Mouse (Mus musculus) kidney, embryonic 15.5 days (tissue): ENCODE results near the gene Matn4. TPM values are rescaled to one million over a fixed set of nuclear protein-coding genes. Genes with fewer than 3 reads are reported as not detected.
"Not testable (repeated sequence)": the region's sequence is repeated elsewhere in the genome, so short reads cannot be mapped to it uniquely, and the experiment has no call there.

Experiments
- ATAC-seq: fragments of 200-750 bp; cut with Nextera tagmentation; replicated peaks from 2 replicates; pipeline ENCODE4 v1.8.0; 2017; ENCODE audit warnings: moderate TSS enrichment; ENCODE audit not compliant: low FRiP score
- H3K27ac ChIP-seq: fragments of 300-500 bp; sonication (generic); 2 replicates; pipeline ENCODE4 v1.5.1; 2015; ENCODE audit warnings: mild to moderate bottlenecking, inconsistent platforms
- H3K27me3 ChIP-seq: fragments of 300-500 bp; sonication (generic); 2 replicates; pipeline ENCODE4 v1.6.1; 2015; ENCODE audit warnings: inconsistent platforms
- H3K36me3 ChIP-seq: fragments of 300-500 bp; sonication (generic); 2 replicates; pipeline ENCODE4 v1.6.1; 2015; ENCODE audit warnings: inconsistent platforms
- H3K4me1 ChIP-seq: fragments of 300-500 bp; sonication (generic); 2 replicates; pipeline ENCODE4 v1.6.1; 2015; ENCODE audit warnings: inconsistent platforms
- H3K4me2 ChIP-seq: fragments of 300-500 bp; sonication (generic); 2 replicates; pipeline ENCODE4 v1.6.1; 2015; ENCODE audit warnings: moderate library complexity, mild to moderate bottlenecking, inconsistent platforms
- H3K4me3 ChIP-seq: fragments of 300-500 bp; sonication (generic); replicated peaks from 2 replicates; pipeline ENCODE4 v1.5.1; 2015; ENCODE audit warnings: mild to moderate bottlenecking, inconsistent platforms
- H3K9ac ChIP-seq: fragments of 300-500 bp; sonication (generic); 2 replicates; pipeline ENCODE4 v1.6.1; 2015; ENCODE audit warnings: mild to moderate bottlenecking, inconsistent platforms
- H3K9me3 ChIP-seq: fragments of 300-500 bp; sonication (generic); replicated peaks from 2 replicates; pipeline ENCODE4 v1.6.1; 2016; ENCODE audit warnings: inconsistent platforms
- WGBS: fragments of 180-500 bp; shearing (Covaris S2); methylation state at CpG from one replicate; pipeline ENCODE4 v1.1.7; 2015; ENCODE audit warnings: mixed read lengths; 5-methylcytosine and 5-hydroxymethylcytosine counted together
- microRNA-seq: library from miRNA; unstranded; fragments of <30 nt; microRNA quantifications from one replicate; pipeline ENCODE4, GENCODE M21; 2016
- polyA plus RNA-seq: library from polyadenylated mRNA; unstranded; fragments of >200 nt; fragmentation: Nextera tagmentation; extraction: Ambion mirVana; gene quantifications from 2 replicates; pipeline ENCODE4 v1.2.1, GENCODE M21; 2015

The Matn4 gene
- polyA plus RNA-seq, 1 experiment from 2014 or later, result 1.1 TPM

GRCm38 (mm10) chr2:164356177-164356967, 48.6 kb downstream of the Matn4 start:
- H3K4me3 ChIP-seq, result no peak overlapping the region
- no peaks in the 10 kb centered on the region for H3K4me1 ChIP-seq
- 72% methylated on average over 11 of the region's 11 CpGs for WGBS
- no peak overlapping the region for H3K9ac ChIP-seq
- H3K27me3 ChIP-seq, result peaks cover 9% of the 10 kb centered on the region; the same call in 1 of the 2 replicates
- ATAC-seq, result no peak
- no peak overlapping the region for H3K27ac ChIP-seq
- H3K9me3 ChIP-seq, result no peaks in the 10 kb centered on the region
- no peaks in the 10 kb centered on the region for H3K36me3 ChIP-seq
- no peak overlapping the region for H3K4me2 ChIP-seq

GRCm38 (mm10) chr2:164353356-164353755, 51.6 kb downstream of the Matn4 start:
- Histone ChIP-seq H3K9ac (no peak overlapping the region), H3K4me3 (no peak overlapping the region), H3K9me3 (no peaks in the 10 kb centered on the region), H3K36me3 (no peaks in the 10 kb centered on the region), H3K27me3 (0 out of 2 replicates have a peak, but pooled peaks cover 2% of the 10 kb centered on the region), H3K4me2 (no peak overlapping the region), H3K27ac (no peak overlapping the region), H3K4me1 (no peaks in the 10 kb centered on the region)
- 91% methylated on average over 11 of the region's 11 CpGs for WGBS
- ATAC-seq, result no peak

- ATAC-seq, result no peak
- WGBS, result 84% methylated on average over 3 of the region's 3 CpGs
- Histone ChIP-seq H3K9me3 (no peaks in the 10 kb centered on the region), H3K27me3 (0 out of 2 replicates have a peak, but pooled peaks cover 2% of the 10 kb centered on the region), H3K9ac (no peak overlapping the region), H3K4me2 (no peak overlapping the region), H3K27ac (no peak overlapping the region), H3K4me3 (no peak overlapping the region), H3K4me1 (no peaks in the 10 kb centered on the region), H3K36me3 (no peaks in the 10 kb centered on the region)
These were observed 52.3 kb downstream of the Matn4 start for GRCm38 (mm10) chr2:164352697-164353096.

DNA sequence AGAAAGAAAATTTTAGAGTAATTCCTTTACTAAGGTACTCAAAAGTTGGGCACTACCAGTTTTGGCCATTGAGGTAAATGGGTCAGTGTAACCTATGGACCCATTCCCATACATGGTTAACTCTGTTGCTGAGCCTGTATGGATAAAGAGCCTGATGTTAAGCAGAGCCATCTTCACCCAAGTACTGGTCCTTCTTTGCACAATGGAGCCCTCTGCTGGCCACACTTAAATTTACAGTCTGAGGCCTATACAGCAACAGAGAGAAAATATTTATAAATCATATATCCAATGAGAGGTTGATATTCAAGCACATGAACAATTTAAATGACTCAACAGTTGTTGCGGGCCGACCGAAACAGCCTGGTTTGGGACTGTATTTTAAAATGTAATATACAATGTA, 56.0 kb downstream of the Matn4 start:
- 93% methylated on average over 3 of the region's 3 CpGs for WGBS
- Histone ChIP-seq H3K9me3 (no peaks in the 10 kb centered on the region), H3K27me3 (no peaks in the 10 kb centered on the region), H3K4me1 (no peaks in the 10 kb centered on the region), H3K9ac (no peak overlapping the region), H3K4me2 (no peak overlapping the region), H3K36me3 (no peaks in the 10 kb centered on the region), H3K4me3 (no peak overlapping the region), H3K27ac (no peak overlapping the region)
- ATAC-seq, result no peak

GRCm38 (mm10) chr2:164347697-164348096, 57.3 kb downstream of the Matn4 start:
- H3K9me3 ChIP-seq, H3K36me3 ChIP-seq, H3K4me2 ChIP-seq, ATAC-seq, H3K9ac ChIP-seq, H3K4me3 ChIP-seq, H3K27ac ChIP-seq, H3K4me1 ChIP-seq, H3K27me3 ChIP-seq: not testable (repeated sequence)

GRCm38 (mm10) chr2:164343732-164344131, 61.2 kb downstream of the Matn4 start:
- H3K36me3 ChIP-seq, H3K9me3 ChIP-seq, ATAC-seq, H3K9ac ChIP-seq, H3K4me3 ChIP-seq, H3K27ac ChIP-seq, H3K4me2 ChIP-seq, H3K27me3 ChIP-seq, H3K4me1 ChIP-seq: not testable (repeated sequence)
- 64% methylated on average over 1 of the region's 1 CpGs for WGBS

Small RNA genes within 50 kb of the gene (microRNA-seq; reads per million reads assigned to microRNA genes)
- gene Mir7678, result not detected

Other genes with a start within 250 kb of the Matn4 start
- 0.23 and 0.28 TPM in 2 replicates for gene Kcns1, start 234.0 kb downstream of the Matn4 start, polyA plus RNA-seq
- gene Wfdc5, start 222.4 kb downstream of the Matn4 start, polyA plus RNA-seq, result 0.13 TPM in 1 of 2 replicates, not detected in the other
- 0.55 TPM in 1 of 2 replicates, not detected in the other for gene Wfdc12, start 214.6 kb downstream of the Matn4 start, polyA plus RNA-seq
- not detected in 2 replicates for gene Wfdc15a, start 205.0 kb downstream of the Matn4 start, polyA plus RNA-seq
- gene Wfdc15b, start 183.5 kb downstream of the Matn4 start, polyA plus RNA-seq, result 70.1 and 91.1 TPM in 2 replicates
- not detected in 2 replicates for gene Svs2, start 166.7 kb downstream of the Matn4 start, polyA plus RNA-seq
- not detected in 2 replicates for gene Svs3b, start 148.5 kb downstream of the Matn4 start, polyA plus RNA-seq
- not detected in 2 replicates for gene Svs4, start 126.7 kb downstream of the Matn4 start, polyA plus RNA-seq
- gene Svs3a, start 115.9 kb downstream of the Matn4 start, polyA plus RNA-seq, result not detected in 2 replicates
- gene Svs6, start 88.4 kb downstream of the Matn4 start, polyA plus RNA-seq, result not detected in 2 replicates
- not detected in 2 replicates for gene Svs5, start 72.4 kb downstream of the Matn4 start, polyA plus RNA-seq
- 2.4 and 2.7 TPM in 2 replicates for gene Slpi, start 16.1 kb downstream of the Matn4 start, polyA plus RNA-seq
- 0.05 and 0.08 TPM in 2 replicates for gene Rbpjl, start 2.0 kb downstream of the Matn4 start, polyA plus RNA-seq
- gene Sdc4, start 38.7 kb upstream of the Matn4 start, polyA plus RNA-seq, result 149 and 161 TPM in 2 replicates
- gene Sys1, start 51.8 kb upstream of the Matn4 start, polyA plus RNA-seq, result 59.2 and 64.2 TPM in 2 replicates
- gene Gm20458, start 55.8 kb upstream of the Matn4 start, polyA plus RNA-seq, result 7.7 and 8.3 TPM in 2 replicates
- gene Trp53tg5, start 68.6 kb upstream of the Matn4 start, polyA plus RNA-seq, result not detected in 2 replicates
- 13.0 and 14.0 TPM in 2 replicates for gene Dbndd2, start 80.9 kb upstream of the Matn4 start, polyA plus RNA-seq
- gene Pigt, start 92.4 kb upstream of the Matn4 start, polyA plus RNA-seq, result 65.1 and 69.6 TPM in 2 replicates
- 329 and 368 TPM in 2 replicates for gene Wfdc2, start 157.3 kb upstream of the Matn4 start, polyA plus RNA-seq
- not detected in 2 replicates for gene Spint3, start 168.3 kb upstream of the Matn4 start, polyA plus RNA-seq
- gene Wfdc6a, start 180.3 kb upstream of the Matn4 start, polyA plus RNA-seq, result 0.34 TPM in 1 of 2 replicates, not detected in the other
- gene Eppin, start 188.4 kb upstream of the Matn4 start, polyA plus RNA-seq, result not detected in 2 replicates
- not detected in 2 replicates for gene Wfdc6b, start 208.4 kb upstream of the Matn4 start, polyA plus RNA-seq
- not detected in 2 replicates for gene Wfdc8, start 208.5 kb upstream of the Matn4 start, polyA plus RNA-seq
- gene Wfdc16, start 233.6 kb upstream of the Matn4 start, polyA plus RNA-seq, result not detected in 2 replicates